In genomic region chr12:113134502-113134901, GRCm38 (mm10) we compare ENCODE assay signal across 23 mouse cellular contexts. TPM values are rescaled to one million over a fixed set of nuclear protein-coding genes. Genes with fewer than 3 reads are reported as not detected.
"Had no signal": no experiment of that assay in that cellular context is flagged by ENCODE, and none has a peak within 500 bp of the region (broad histone marks: within the 10 kb centered on the region; RNA-seq: fewer than 3 reads in every experiment).

No protein-coding gene starts in this region.

- H3K4me3 ChIP-seq: limb, embryonic 12.5 days; limb, embryonic 15.5 days; megakaryocyte, embryonic 14.5 days; midbrain, embryonic 10.5 days; midbrain, embryonic 13.5 days; myocyte; neural tube, embryonic 13.5 days; stomach, embryonic 15.5 days had no signal

- H3K9ac ChIP-seq: limb, embryonic 12.5 days; limb, embryonic 15.5 days; liver, embryonic 14.5 days; liver, postnatal 0 days; lung, embryonic 14.5 days; midbrain, embryonic 13.5 days; neural tube, embryonic 13.5 days; stomach, embryonic 15.5 days had no signal

- H3K27ac ChIP-seq: limb, embryonic 12.5 days; limb, embryonic 15.5 days; liver, embryonic 14.5 days; midbrain, embryonic 10.5 days; midbrain, embryonic 13.5 days; neural tube, embryonic 13.5 days; stomach, embryonic 15.5 days had no signal

- DNase-seq: kidney, postnatal 14 days; kidney, postnatal 4 days; left cerebral cortex, postnatal 4 days; liver, postnatal 0 days; lung, embryonic 14.5 days; retina, postnatal 1 day; right cerebral cortex, postnatal 25 days; spleen, adult 18-20 months; thymus, adult 2 months; thymus, postnatal 14 days; thymus, postnatal 4 days had no signal

- H3K27me3 ChIP-seq: limb, embryonic 15.5 days; midbrain, embryonic 13.5 days; neural tube, embryonic 13.5 days; stomach, embryonic 15.5 days had no signal

- H3K9me3 ChIP-seq: limb, embryonic 12.5 days; limb, embryonic 15.5 days; megakaryocyte, embryonic 14.5 days; midbrain, embryonic 10.5 days; midbrain, embryonic 13.5 days; neural tube, embryonic 13.5 days; stomach, embryonic 15.5 days had no signal

- H3K4me2 ChIP-seq: limb, embryonic 12.5 days; limb, embryonic 15.5 days; liver, embryonic 11.5 days; lung, embryonic 14.5 days; midbrain, embryonic 13.5 days; neural tube, embryonic 13.5 days; stomach, embryonic 15.5 days had no signal

- ATAC-seq: liver, postnatal 0 days; midbrain, embryonic 13.5 days; midbrain, embryonic 16.5 days had no signal

RNA-seq across cellular contexts. Expression of gene Tmem121, which starts 51.2 kb away (rescaled TPM):
- total RNA-seq: neutrophil, adult 5-6 weeks had no signal
